Mouse (Mus musculus) testis, adult 2 months (tissue): ENCODE results near the gene Slfn9.

Experiments used
- CTCF ChIP-seq: fragments of 200-500 bp; IDR thresholded peaks from 2 replicates; pipeline ENCODE4 v1.5.1; 2012; ENCODE audit warnings: low read depth, mild to moderate bottlenecking, inconsistent platforms, low read length, moderate library complexity; ENCODE audit not compliant: control insufficient read depth, insufficient read depth, insufficient replicate concordance
- POLR2A ChIP-seq: fragments of 200-500 bp; IDR thresholded peaks from 2 replicates; pipeline ENCODE4 v1.6.1; 2012; ENCODE audit warnings: low read depth, mild to moderate bottlenecking, inconsistent platforms, low read length, moderate library complexity; ENCODE audit not compliant: control insufficient read depth

- TF ChIP-seq CTCF = no peak
- no peak for TF ChIP-seq POLR2A
These were observed 4.0 kb downstream of the Slfn9 start for GRCm38 (mm10) chr11:82987621-82988020.
